In genomic region chr7:120913332-120913731, GRCm38 (mm10) we compare ENCODE assay signal across 11 mouse cellular contexts. TPM values are rescaled to one million over a fixed set of nuclear protein-coding genes. Genes with fewer than 3 reads are reported as not detected.
A peak's percentile ranks its signal among the peaks of the same experiment; 100 is the strongest.
DNase-seq lines count a peak whose midpoint lies in the region; ATAC-seq and TF ChIP-seq lines count a peak whose summit lies in the region.
"Had no signal": no experiment of that assay in that cellular context is flagged by ENCODE, and none has a peak within 500 bp of the region (broad histone marks: within the 10 kb centered on the region; RNA-seq: fewer than 3 reads in every experiment).

No protein-coding gene starts in this region.

- TF ChIP-seq RAD21 in MEL (IDR thresholded peaks at IDR 0.05; ENCODE audit: low read depth, low read length) = peak; percentile 89

- TF ChIP-seq POLR2A in MEL (IDR thresholded peaks at IDR 0.05; ENCODE audit: control insufficient read depth in 1 of 2, insufficient read depth in 1 of 2, low read depth in 1 of 2, low read length in 2 of 2, poor library complexity in 1 of 2) = no peak

- no peaks in the 10 kb centered on the region for H3K36me3 ChIP-seq in midbrain, embryonic 11.5 days (ENCODE audit: control insufficient read depth, insufficient read depth, low read length)
- no peaks in the 10 kb centered on the region for H3K36me3 ChIP-seq in midbrain, embryonic 14.5 days (ENCODE audit: control insufficient read depth, insufficient read depth, low read length)
- peaks cover 0 to 3% of the 10 kb centered on the region in 2 experiments; a peak in 1 of 4 replicates for H3K36me3 ChIP-seq in MEL (ENCODE audit: control insufficient read depth in 1 of 2, insufficient read depth in 2 of 2, low read length in 2 of 2)
- no peaks in the 10 kb centered on the region for H3K36me3 ChIP-seq in liver, postnatal 0 days (replicated peaks; ENCODE audit: insufficient read depth, low read length)

- no peak for DNase-seq in gastrocnemius, adult 2 months
- no peak for DNase-seq in gastrocnemius, postnatal 10 days
- DNase-seq in midbrain, embryonic 11.5 days (ENCODE audit: low spot score, missing footprints) = peak; percentile 67
- DNase-seq in midbrain, embryonic 14.5 days = no peak
- DNase-seq in MEL (ENCODE audit: low read depth, low spot score) = peak; percentile 71
- no peak for DNase-seq in liver, postnatal 0 days
- no peak for DNase-seq in ovary, postnatal 14 days (ENCODE audit: low spot score)
- no peak for DNase-seq in layer of hippocampus, adult 11-12 months (ENCODE audit: low spot score)
- DNase-seq: gastrocnemius, postnatal 14 days had no signal

- TF ChIP-seq EP300 in MEL (IDR thresholded peaks at IDR 0.05; ENCODE audit: low read depth in 1 of 2, low read length in 2 of 2) = no peak
- TF ChIP-seq EP300 in liver, postnatal 0 days (IDR thresholded peaks at IDR 0.05; ENCODE audit: low read depth) = no peak

- H3K9me3 ChIP-seq in midbrain, embryonic 11.5 days (ENCODE audit: control insufficient read depth, low read length) = no peaks in the 10 kb centered on the region
- H3K9me3 ChIP-seq in midbrain, embryonic 14.5 days (ENCODE audit: control insufficient read depth, low read length) = no peaks in the 10 kb centered on the region
- no peaks in the 10 kb centered on the region for H3K9me3 ChIP-seq in MEL (replicated peaks; ENCODE audit: insufficient read depth, low read length)
- no peaks in the 10 kb centered on the region for H3K9me3 ChIP-seq in liver, postnatal 0 days (ENCODE audit: low read length)
- H3K9me3 ChIP-seq: megakaryocyte, embryonic 14.5 days had no signal

- no peak overlapping the region for H3K4me2 ChIP-seq in midbrain, embryonic 11.5 days
- no peak overlapping the region for H3K4me2 ChIP-seq in midbrain, embryonic 14.5 days (ENCODE audit: low read length)
- no peak overlapping the region for H3K4me2 ChIP-seq in liver, postnatal 0 days (ENCODE audit: low read depth, low read length)

- peaks cover 7% of the 10 kb centered on the region for H3K79me2 ChIP-seq in MEL (ENCODE audit: control insufficient read depth, insufficient read depth, low read length, poor library complexity)

- TF ChIP-seq CTCF in gastrocnemius, adult 2 months (IDR thresholded peaks at IDR 0.05) = peak; percentile 42
- peak in 2 of 3 experiments; percentile 30 to 86; a peak in 5 of 6 replicates for TF ChIP-seq CTCF in MEL (IDR thresholded peaks at IDR 0.05 in 2 of 3, conservative IDR thresholded peaks at IDR 0.05 in 1 of 3; ENCODE audit: control insufficient read depth in 1 of 3, insufficient read depth in 1 of 3, low read depth in 2 of 3, low read length in 3 of 3, poor library complexity in 1 of 3, severe bottlenecking in 1 of 3)
- peak; percentile 64 for TF ChIP-seq CTCF in liver, postnatal 0 days (IDR thresholded peaks at IDR 0.05; ENCODE audit: low read depth)

- no peak for ATAC-seq in midbrain, embryonic 11.5 days (ENCODE audit: low FRiP score)
- ATAC-seq in midbrain, embryonic 14.5 days (ENCODE audit: low FRiP score, low TSS enrichment) = no peak
- no peak for ATAC-seq in liver, postnatal 0 days
- ATAC-seq: intestine, embryonic 16.5 days had no signal

- H3K9ac ChIP-seq in midbrain, embryonic 11.5 days (ENCODE audit: low read length) = no peak overlapping the region
- no peak overlapping the region for H3K9ac ChIP-seq in midbrain, embryonic 14.5 days (replicated peaks; ENCODE audit: low read length)
- no peak overlapping the region for H3K9ac ChIP-seq in MEL (ENCODE audit: control insufficient read depth, low read depth, low read length, poor library complexity, severe bottlenecking)
- H3K9ac ChIP-seq in liver, postnatal 0 days (replicated peaks) = no peak overlapping the region

- no peak overlapping the region for H3K27ac ChIP-seq in gastrocnemius, adult 2 months
- H3K27ac ChIP-seq in midbrain, embryonic 11.5 days (ENCODE audit: low read depth, low read length) = no peak overlapping the region
- H3K27ac ChIP-seq in midbrain, embryonic 14.5 days (replicated peaks; ENCODE audit: low read depth, low read length) = no peak overlapping the region
- no peak overlapping the region for H3K27ac ChIP-seq in MEL (ENCODE audit: control insufficient read depth, low read depth, low read length)
- no peak overlapping the region for H3K27ac ChIP-seq in liver, postnatal 0 days (ENCODE audit: low read depth)

- intact Hi-C loops in gastrocnemius, adult 2 months (cut with DNase I) = loop anchor here (10.0 kb wide), 1 partner anchor 239 kb away; the partner anchor contains the start of genes Mosmo and Pdzd9

- no peaks in the 10 kb centered on the region for H3K27me3 ChIP-seq in midbrain, embryonic 11.5 days (ENCODE audit: control insufficient read depth, insufficient read depth, low read length)
- no peaks in the 10 kb centered on the region for H3K27me3 ChIP-seq in midbrain, embryonic 14.5 days (ENCODE audit: control insufficient read depth, insufficient read depth, low read length)
- H3K27me3 ChIP-seq in MEL (ENCODE audit: control insufficient read depth in 1 of 2, insufficient read depth in 2 of 2, low read length in 2 of 2) = no peaks in the 10 kb centered on the region
- H3K27me3 ChIP-seq in liver, postnatal 0 days (ENCODE audit: insufficient read depth, low read length) = no peaks in the 10 kb centered on the region
- H3K27me3 ChIP-seq: megakaryocyte, embryonic 14.5 days had no signal

- no peak overlapping the region for H3K4me3 ChIP-seq in gastrocnemius, adult 2 months
- H3K4me3 ChIP-seq in midbrain, embryonic 11.5 days (ENCODE audit: low read depth, low read length) = no peak overlapping the region
- no peak overlapping the region for H3K4me3 ChIP-seq in midbrain, embryonic 14.5 days (replicated peaks; ENCODE audit: low read depth, low read length)
- H3K4me3 ChIP-seq in MEL (ENCODE audit: control insufficient read depth in 1 of 2, insufficient read depth in 1 of 2, low read depth in 2 of 2, low read length in 2 of 2) = no peak overlapping the region
- no peak overlapping the region for H3K4me3 ChIP-seq in liver, postnatal 0 days (ENCODE audit: low read depth, low read length)
- H3K4me3 ChIP-seq: megakaryocyte, embryonic 14.5 days had no signal

- no peaks in the 10 kb centered on the region for H3K4me1 ChIP-seq in midbrain, embryonic 11.5 days (ENCODE audit: control insufficient read depth, insufficient read depth, low read length)
- H3K4me1 ChIP-seq in midbrain, embryonic 14.5 days (ENCODE audit: control insufficient read depth, insufficient read depth, low read length) = no peaks in the 10 kb centered on the region
- peaks cover 0 to 2% of the 10 kb centered on the region in 2 experiments; a peak in 1 of 4 replicates for H3K4me1 ChIP-seq in MEL (ENCODE audit: control insufficient read depth in 1 of 2, insufficient read depth in 2 of 2, low read length in 2 of 2)
- H3K4me1 ChIP-seq in liver, postnatal 0 days (ENCODE audit: insufficient read depth) = 0 out of 2 replicates have a peak, but pooled peaks cover 2% of the 10 kb centered on the region

- WGBS in midbrain, embryonic 11.5 days = 40% methylated on average over 1 of the region's 1 CpGs
- 45% methylated on average over 1 of the region's 1 CpGs for WGBS in midbrain, embryonic 14.5 days
- 21% methylated on average over 1 of the region's 1 CpGs for WGBS in liver, postnatal 0 days (ENCODE audit: insufficient replicate concordance)

TF ChIP-seq in MEL, 35 proteins besides CTCF, POLR2A, EP300 and RAD21:
- TF ChIP-seq TBP (IDR thresholded peaks at IDR 0.05; ENCODE audit: low read depth, low read length) = peak; percentile 93
- TF ChIP-seq MEF2A (IDR thresholded peaks at IDR 0.05; ENCODE audit: extremely low read depth, insufficient replicate concordance, low read depth, low read length, poor library complexity, severe bottlenecking) = no peak
- no peak for TF ChIP-seq USF2 (IDR thresholded peaks at IDR 0.05; ENCODE audit: borderline replicate concordance in 1 of 2, insufficient read depth in 1 of 2, low read depth in 1 of 2, low read length in 2 of 2)
- no peak for TF ChIP-seq JUND (IDR thresholded peaks at IDR 0.05; ENCODE audit: low read depth, low read length)
- TF ChIP-seq TCF12 (IDR thresholded peaks at IDR 0.05; ENCODE audit: low read depth, low read length) = no peak
- TF ChIP-seq NELFE (IDR thresholded peaks at IDR 0.05; ENCODE audit: low read depth, low read length) = no peak
- no peak for TF ChIP-seq ZKSCAN1 (IDR thresholded peaks at IDR 0.05; ENCODE audit: low read depth, low read length)
- 0 out of 2 replicates have a peak, but pooled peaks have one; percentile 16 for TF ChIP-seq ELF1 (IDR thresholded peaks at IDR 0.05; ENCODE audit: low read depth, low read length)
- TF ChIP-seq ZC3H11A (IDR thresholded peaks at IDR 0.05; ENCODE audit: low read depth, low read length) = peak; percentile 94
- no peak for TF ChIP-seq GABPA (IDR thresholded peaks at IDR 0.05; ENCODE audit: low read depth, low read length)
- TF ChIP-seq SIN3A (IDR thresholded peaks at IDR 0.05; ENCODE audit: low read length) = peak; percentile 70; the same call in 1 of the 2 replicates
- no peak for TF ChIP-seq NRF1 (IDR thresholded peaks at IDR 0.05; ENCODE audit: insufficient read depth, low read depth, low read length, poor library complexity, severe bottlenecking)
- TF ChIP-seq BHLHE40 (IDR thresholded peaks at IDR 0.05; ENCODE audit: borderline replicate concordance, low read depth, low read length) = no peak
- no peak for TF ChIP-seq E2F4 (IDR thresholded peaks at IDR 0.05; ENCODE audit: borderline replicate concordance, low read depth, low read length)
- no peak for TF ChIP-seq TAL1 (IDR thresholded peaks at IDR 0.05; ENCODE audit: low read length)
- peak; percentile 97 for TF ChIP-seq SMC3 (IDR thresholded peaks at IDR 0.05; ENCODE audit: low read depth, low read length)
- peak; percentile 37 for TF ChIP-seq MXI1 (IDR thresholded peaks at IDR 0.05; ENCODE audit: low read depth, low read length)
- TF ChIP-seq MAFK (IDR thresholded peaks at IDR 0.05; ENCODE audit: borderline replicate concordance, low read depth, low read length) = no peak
- TF ChIP-seq UBTF (IDR thresholded peaks at IDR 0.05; ENCODE audit: borderline replicate concordance, insufficient read depth, low read depth, low read length) = no peak
- no peak for TF ChIP-seq ZMIZ1 (IDR thresholded peaks at IDR 0.05; ENCODE audit: low read depth, low read length)
- no peak for TF ChIP-seq RCOR1 (IDR thresholded peaks at IDR 0.05; ENCODE audit: low read depth, low read length)

RNA-seq across cellular contexts. Expression of gene Polr3e, which starts 4.2 kb away (rescaled TPM):
- total RNA-seq in gastrocnemius, adult 2 months (2021) = 10 to 100 TPM in 1 of 2 experiments, 1 to 10 TPM in 1; 8.8 to 11.0 TPM
- total RNA-seq in gastrocnemius, postnatal 10 days (2021) = 10 to 100 TPM; 14.0 to 15.9 TPM
- 19.0 and 19.9 TPM in 2 replicates for polyA plus RNA-seq in midbrain, embryonic 11.5 days (2014; fragmentation: Nextera tagmentation; extraction: Ambion mirVana)
- 20.6 and 21.6 TPM in 2 replicates for polyA plus RNA-seq in midbrain, embryonic 14.5 days (2014; fragmentation: Nextera tagmentation; extraction: Ambion mirVana)
- total RNA-seq in MEL (2012; rRNA removed) = 39.1 and 39.4 TPM in 2 replicates
- polyA plus RNA-seq in MEL (2012; ENCODE audit: insufficient read depth in 1 of 2, insufficient read length in 2 of 2, low read depth in 1 of 2, low replicate concordance in 2 of 2, missing spikeins in 1 of 2) = 10 to 100 TPM in 1 of 2 experiments, not detected in 1; 50.1 TPM
- polyA plus RNA-seq in liver, postnatal 0 days (2015; fragmentation: Nextera tagmentation; extraction: Ambion mirVana) = 8.5 and 9.3 TPM in 2 replicates

Comparison
In these comparisons a context has a peak if more than half of its experiments do, and no peak if none do; other contexts are left out.
1. DNase-seq: peak in midbrain, embryonic 11.5 days (single experiment) and MEL (single experiment); none in gastrocnemius, adult 2 months (single experiment), gastrocnemius, postnatal 10 days (single experiment), midbrain, embryonic 14.5 days (single experiment), liver, postnatal 0 days (single experiment), ovary, postnatal 14 days (single experiment) and layer of hippocampus, adult 11-12 months (single experiment).
2. Peak in every context shown above with its lines, with median percentiles within 50 percentile points of each other: CTCF ChIP-seq.